Mouse (Mus musculus) thymus, postnatal 10 days (tissue): ENCODE data around the gene Olfr1428.
"Not testable (repeated sequence)": the region's sequence is repeated elsewhere in the genome, so short reads cannot be mapped to it uniquely, and the experiment has no call there.

Experiments
- DNase-seq, 2 experiments: peaks; one replicate each; pipeline ENCODE4 v3.0.0; 2021; ENCODE audit warnings: low spot score in 2 of 2

The Olfr1428 gene

GRCm38 (mm10) chr19:12115797-12116196 is at the start of gene Olfr1428:
Olfr1428 (minus strand) TSS chr19:12115897.
- DNase-seq = no peak

DNA sequence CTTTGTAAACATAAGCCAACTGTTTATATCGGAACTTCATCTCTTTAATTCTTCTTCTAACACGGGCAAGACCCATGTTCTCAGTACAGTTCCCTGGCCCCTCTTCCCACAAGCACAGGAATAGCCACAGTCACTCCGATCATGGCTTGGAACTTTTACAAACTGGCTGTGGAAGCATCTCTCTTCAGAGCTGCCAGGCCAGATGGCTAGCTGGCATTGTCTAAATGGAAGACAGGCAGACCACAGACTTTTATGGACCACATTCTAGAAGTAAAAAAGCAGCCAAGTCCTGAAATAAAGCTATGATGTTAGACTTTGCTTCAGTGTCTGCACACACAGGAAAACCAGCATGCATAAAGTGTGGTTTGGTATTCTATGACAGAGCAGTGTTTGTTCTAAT is 29.8 kb upstream of the Olfr1428 start:
- no peak for DNase-seq

- no peak for DNase-seq
Measured at GRCm38 (mm10) chr19:12143356-12143755, 27.7 kb upstream of the Olfr1428 start.

DNA sequence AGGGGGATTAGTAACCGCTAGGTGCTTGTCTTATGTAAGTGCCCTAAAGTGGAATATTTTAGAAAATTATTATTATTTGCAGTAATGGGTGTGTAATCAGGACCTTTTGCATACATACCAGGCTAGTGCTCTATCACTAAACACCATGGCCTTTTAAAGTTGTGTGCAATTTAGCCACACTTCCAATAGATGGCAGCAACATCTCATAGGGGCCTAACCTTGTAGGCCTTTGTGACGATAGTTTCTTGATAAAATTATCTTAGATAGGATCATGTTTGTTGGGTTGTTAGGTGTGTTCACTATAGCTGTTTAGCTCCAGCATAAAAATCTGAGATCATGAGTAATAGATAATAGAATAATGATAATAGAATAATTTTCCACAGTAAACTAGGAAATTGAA is 18.6 kb upstream of the Olfr1428 start:
- DNase-seq = no peak

DNA sequence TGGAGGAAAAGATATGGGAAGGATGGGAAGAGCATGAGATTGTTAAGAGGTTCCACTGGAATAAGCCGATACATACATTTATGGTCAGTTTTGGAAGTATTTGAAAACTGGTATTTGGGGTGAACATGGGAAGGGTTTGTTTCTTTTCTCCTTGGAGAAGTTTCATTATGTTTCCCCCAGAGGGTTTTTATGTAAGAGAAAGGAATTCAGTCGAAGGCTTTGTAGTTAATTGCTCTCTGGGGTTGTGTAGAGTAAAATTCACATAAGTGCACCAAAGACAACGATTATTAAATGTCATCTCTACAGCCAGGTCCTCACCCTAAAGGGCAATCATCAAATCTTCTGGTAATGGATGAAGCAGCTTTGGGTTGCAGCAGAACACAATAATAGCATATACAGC is 7.4 kb upstream of the Olfr1428 start, which contains the start of gene Olfr76:
Gene Olfr76, minus strand, starts transcription at position 101 of the 400 bp plus-strand sequence.
- no peak for DNase-seq

DNA sequence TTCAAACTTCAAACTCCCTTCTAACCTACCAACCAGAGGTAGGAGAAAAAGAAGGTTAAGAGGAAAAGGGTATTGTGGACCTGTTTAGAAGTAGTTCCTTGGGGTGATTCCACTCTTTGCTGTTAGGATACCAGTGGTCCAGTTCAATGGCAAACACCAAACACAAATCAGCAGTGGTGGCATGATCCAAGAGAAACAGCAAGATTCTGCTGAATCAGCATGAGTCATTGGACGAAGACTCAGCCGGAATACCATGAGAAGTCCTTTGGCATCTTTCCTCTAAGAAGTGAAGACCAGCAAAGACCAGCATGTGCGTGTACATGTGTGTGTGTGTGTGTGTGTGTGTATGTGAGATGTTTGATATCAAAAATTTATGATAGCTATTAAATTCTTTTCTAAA is 767 bp upstream of the Olfr1428 start:
- DNase-seq = no peak

GRCm38 (mm10) chr19:12113807-12114206 is 1.9 kb downstream of the Olfr1428 start:
- no peak for DNase-seq

GRCm38 (mm10) chr19:12104541-12104940 is 11.2 kb downstream of the Olfr1428 start:
- DNase-seq = no peak

DNA sequence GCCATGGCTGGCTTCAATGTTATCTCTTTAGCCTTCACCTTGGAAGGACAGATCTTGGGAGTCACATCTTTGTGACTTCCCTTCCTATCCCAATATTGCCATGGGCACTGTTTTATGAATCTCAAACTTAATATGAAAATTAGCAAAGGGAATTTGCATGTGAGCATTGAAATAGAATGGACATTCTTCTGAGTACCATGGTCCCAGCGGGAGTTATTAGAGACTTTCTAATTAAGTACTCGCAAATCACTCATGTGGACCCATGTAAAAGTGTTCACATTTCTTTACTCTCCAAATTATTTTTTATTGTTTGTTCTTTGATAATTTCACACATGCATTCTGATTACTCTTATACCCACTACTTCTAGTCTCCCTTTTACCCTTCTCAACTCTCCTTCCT is 12.5 kb downstream of the Olfr1428 start, which contains the start of gene Olfr1427:
Gene Olfr1427, minus strand, starts transcription at position 101 of the 400 bp plus-strand sequence.
- no peak for DNase-seq

- DNase-seq = no peak
Measured at GRCm38 (mm10) chr19:12091913-12092312, 23.8 kb downstream of the Olfr1428 start, which contains the start of gene Olfr1426. Olfr1426 (minus strand) TSS chr19:12092013.

DNA sequence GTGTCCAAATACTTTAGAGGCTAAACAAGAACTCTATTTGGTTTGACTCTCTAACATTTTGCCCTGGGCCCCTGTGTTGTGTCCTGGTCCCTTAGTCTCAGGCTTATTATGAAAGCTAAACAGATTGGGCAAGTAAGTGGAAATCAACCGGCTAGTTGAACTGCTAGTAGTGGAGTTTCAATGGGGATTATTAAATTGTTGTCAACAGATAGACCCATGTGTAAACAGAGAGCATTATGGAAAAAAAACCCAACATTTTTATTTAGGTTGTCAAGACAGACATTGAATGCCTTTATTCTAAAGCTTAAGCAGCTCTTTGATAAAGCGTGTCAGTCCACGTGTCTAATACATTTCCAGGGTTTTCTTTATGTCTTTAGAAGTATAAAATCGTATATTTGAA is 38.1 kb downstream of the Olfr1428 start, which contains the start of gene Olfr1425:
Gene Olfr1425, minus strand, starts transcription at position 101 of the 400 bp plus-strand sequence.
- not testable (repeated sequence) for DNase-seq

- not testable (repeated sequence) for DNase-seq
Measured at GRCm38 (mm10) chr19:12069546-12069945, 46.2 kb downstream of the Olfr1428 start.

GRCm38 (mm10) chr19:12067806-12068205 is 47.9 kb downstream of the Olfr1428 start:
- not testable (repeated sequence) for DNase-seq

- DNase-seq = not testable (repeated sequence)
Measured at GRCm38 (mm10) chr19:12062582-12062981, 53.1 kb downstream of the Olfr1428 start, which contains the start of gene Olfr1424. Olfr1424 (minus strand) TSS chr19:12062682.
